Mouse (Mus musculus): Measurements from ENCODE around the gene Nfib.

Gene Nfib

DNA sequence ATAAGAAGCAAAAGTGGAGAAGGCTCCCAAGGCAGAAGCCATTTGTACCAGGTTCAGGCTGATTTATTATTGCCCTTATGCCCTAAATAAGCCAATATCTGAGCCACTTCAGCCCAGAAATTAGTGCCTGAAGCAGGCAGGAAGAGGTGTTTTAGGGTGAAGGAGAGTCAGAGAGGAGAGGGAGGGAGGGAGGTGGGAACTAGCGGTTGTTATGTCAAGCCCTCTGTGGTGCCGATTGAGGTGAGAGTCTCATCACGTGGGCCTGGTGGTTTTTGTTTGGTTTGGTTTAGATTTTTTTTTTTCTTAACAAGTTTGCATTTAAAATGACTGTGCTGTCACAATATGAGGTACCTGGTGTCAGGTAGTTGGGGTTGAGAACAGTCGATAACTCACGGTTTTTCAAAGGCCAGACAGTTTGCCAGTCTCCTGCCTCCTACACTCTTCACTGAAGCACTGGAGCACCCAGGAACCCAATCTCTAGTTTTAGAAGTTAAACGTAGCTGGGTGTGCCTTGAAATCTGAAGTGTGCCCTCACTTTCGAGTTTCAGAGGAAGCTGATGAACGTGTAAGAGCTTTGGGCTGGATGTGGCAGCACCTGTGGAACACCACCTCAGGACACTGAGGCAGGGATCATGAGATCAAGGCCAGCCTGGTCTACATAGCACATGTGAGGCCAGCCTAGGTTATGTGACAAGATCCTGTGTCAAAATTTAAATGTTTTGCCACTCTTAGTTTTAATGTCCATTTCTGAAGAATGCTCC, 81.1 kb downstream of the Nfib start:
- peak; percentile 2 for DNase-seq (ENCODE audit: low spot score)

DNA sequence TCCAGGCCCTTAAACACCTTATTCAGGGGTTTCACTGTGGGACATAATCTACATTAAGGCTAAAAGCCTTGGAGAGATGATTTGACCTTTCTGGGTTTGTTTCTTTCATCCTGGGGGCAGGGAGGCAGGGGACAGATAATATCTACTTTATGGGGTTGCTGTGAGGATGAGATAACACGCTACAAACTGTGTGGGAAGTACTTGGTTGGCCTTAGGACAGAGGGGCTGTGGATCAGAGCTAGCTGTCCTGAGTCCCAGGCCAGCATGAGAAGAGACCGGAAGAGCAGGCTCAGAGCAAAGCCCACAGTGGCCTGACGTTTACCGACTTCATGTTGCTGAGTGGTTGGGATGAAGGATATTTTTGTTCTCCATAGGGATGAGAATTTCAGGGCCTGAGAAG, 81.7 kb downstream of the Nfib start:
- DNase-seq (ENCODE audit: low spot score) = no peak

GRCm38 (mm10) chr4:82623081-82623538, 82.4 kb downstream of the Nfib start:
- no peak for DNase-seq (ENCODE audit: low spot score)

DNA sequence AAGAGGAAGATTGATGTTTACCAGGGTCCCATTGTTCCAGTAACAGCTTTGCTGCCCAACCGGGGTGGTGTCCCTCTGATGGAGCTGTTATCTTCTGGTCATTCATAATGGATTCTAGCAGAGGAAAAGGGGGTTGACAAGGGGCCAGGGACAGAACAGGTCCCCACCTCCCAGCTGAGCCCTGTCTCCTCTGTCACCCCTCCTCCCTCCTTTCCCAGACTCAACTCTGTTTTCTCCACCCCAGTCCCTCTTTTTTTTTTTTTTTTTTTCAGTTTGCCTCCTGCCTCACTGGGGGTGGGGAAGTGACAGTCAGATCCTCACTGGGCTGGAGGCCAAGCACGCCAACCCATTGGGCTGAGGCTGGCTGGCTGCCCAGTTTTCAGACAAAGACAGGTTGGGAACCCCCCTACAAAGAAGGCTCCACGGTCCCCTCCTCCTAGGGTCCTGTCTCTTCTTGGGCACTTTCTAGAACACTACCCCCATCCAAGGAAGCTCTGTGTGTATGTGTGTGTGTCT, 83.2 kb downstream of the Nfib start:
- no peak for DNase-seq (ENCODE audit: low spot score)

DNA sequence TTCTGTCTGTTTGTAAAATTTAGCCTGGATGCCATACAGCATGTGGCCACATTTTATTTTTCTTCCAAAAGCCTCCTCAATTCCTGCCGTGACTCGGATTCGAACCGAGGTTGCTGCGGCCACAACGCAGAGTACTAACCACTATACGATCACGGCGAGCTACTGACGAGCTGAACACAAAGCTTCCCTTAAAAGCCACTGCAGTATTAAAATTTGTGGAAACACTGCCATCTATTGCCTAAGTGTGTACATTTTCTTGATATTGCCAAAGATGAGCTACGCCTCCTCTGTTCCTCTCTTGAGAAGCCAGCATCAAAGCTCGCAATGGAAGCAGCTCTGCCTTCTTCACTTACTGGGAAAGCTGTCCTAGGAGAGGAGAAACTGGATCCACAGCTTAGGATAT, 86.0 kb downstream of the Nfib start:
- no peak for DNase-seq (ENCODE audit: low spot score)

DNA sequence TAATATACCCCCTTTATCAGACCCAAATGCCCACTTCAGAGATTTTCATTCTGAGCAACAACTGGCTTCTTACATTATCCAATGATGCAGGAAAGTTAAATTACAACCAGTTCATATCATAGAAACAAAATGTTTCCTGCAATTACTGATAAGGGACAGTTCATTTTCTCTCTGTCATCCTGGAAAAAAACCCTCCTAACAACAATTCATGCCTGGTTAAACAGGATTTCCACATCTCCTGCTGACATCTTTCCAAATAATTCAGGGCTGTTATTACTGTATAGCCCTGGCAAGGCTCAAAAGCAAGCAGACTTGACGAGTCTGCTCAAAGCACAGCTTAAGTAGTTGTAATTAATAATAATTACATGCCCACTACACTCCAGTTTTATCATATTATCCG, 86.5 kb downstream of the Nfib start:
- no peak for DNase-seq (ENCODE audit: low spot score)

DNA sequence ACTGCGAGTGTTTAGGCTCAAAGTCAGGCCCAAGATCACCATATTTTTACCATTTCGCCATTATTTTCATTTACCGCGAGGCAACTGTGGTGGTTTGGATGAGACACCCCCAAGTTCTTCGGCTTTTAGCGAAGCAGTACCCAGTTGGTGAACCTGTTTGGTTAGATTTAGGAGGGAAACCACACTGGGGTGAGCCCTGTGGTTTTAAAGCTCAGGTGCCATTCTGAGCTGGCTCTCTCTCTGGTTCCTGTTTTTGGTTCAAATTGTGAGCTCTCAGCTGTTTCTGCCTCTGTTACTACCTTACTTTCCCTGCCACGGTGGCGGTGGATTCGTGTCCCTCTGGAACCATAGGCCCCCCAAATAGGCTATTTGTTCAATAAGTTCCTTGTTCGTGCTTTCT, 88.3 kb downstream of the Nfib start:
- no peak for DNase-seq (ENCODE audit: low spot score)

GRCm38 (mm10) chr4:82615712-82616111, 89.8 kb downstream of the Nfib start:
- DNase-seq (ENCODE audit: low spot score) = no peak

DNA sequence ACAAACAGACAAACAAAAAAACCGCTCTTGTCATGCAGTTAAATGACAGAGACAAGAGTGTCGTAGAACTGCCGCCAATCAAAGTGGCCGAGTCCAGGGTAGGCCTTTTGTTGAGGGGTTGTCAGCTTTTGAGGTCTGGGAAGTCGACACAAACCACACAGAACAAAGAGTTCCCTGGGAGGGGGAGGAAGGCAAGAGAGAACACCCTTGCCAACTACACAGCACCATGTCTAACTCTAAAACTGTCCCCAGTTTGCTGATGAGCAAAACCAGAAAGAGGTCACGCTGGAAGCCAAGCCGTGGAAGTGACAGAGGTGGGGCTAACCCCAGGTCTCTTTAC, 91.1 kb downstream of the Nfib start:
- DNase-seq (ENCODE audit: low spot score) = no peak

DNA sequence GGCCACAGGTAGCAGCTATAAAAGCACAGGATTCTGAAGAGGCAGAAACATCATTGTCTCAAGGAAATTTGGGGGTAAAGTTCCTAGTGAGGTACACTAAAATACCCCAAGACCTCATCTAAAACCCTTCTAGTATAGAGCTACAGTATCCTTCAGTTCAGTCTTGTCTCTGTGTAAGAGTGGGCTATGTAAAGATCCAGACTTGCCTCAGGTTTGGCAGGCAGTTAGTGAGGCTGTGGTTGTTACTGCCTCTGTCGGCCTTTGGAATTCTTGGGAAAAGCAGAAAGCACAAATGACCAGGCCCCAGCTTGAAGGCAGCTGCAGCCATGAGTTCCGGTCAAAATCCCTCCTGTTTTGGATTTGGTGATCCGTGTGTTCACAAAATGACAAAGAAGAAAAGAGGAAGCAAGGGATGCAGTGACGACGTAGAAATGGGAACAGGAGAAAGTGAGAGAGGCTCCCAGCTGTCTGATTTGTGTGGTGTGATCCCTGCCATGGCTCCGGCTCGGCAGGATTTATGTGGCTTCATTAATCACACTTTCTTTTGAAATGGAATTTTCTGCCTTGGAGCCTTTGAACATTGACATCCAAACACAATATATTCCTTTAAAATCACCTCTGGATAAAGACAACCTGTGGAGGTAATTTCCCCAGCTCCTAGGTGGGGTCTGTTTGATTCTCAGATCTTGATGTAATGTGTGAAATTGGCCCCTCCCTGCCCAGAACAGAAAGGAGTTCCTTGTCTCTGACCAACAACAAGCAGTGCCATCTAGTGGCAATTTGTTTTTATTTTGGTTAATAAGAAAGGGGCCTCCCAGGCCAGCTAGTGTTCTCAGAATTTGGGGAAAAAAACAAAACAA, 91.7 kb downstream of the Nfib start:
- no peak for DNase-seq (ENCODE audit: low spot score)

- DNase-seq (ENCODE audit: low spot score) = no peak
Observed at GRCm38 (mm10) chr4:82609676-82610075, 95.9 kb downstream of the Nfib start.

DNA sequence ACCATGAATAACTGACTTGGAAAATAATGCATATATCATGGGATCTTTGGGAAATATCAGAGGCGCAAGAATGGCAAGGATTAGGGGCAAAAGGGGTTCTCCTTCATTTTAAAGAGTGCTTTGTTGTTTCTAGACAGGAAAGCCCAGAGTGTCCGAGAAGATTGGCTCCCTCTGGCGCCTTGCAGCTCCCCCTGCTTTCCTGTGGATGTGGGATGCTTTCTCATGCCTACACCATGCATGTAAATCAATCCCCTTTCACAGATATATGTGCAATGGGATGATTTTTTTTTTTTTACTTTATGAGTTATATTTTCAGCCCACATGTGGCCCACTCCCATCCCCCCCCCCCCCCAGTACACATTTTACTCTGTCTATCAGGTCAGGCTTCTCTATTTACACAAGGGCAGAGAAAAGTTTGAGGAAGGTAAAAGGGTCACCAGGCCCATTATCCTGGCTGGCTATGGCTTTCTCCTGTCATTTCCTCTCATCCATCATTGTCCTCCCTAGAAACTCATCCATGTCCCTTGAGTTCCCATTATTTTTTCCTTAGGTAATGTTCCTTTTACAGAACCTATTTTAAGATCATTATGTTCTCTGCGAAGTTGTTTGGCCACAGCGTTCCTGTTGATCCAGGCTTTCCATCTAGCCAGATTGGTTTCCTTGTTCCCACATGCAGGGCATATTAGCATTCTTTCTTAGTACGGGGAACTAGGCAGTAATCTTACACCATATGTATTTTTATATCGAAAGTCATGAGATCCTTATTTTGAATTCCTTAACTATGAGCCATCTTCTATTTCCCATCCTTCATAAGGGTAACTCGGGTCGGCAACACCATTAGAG, 96.6 kb downstream of the Nfib start:
- DNase-seq (ENCODE audit: low spot score) = no peak

DNA sequence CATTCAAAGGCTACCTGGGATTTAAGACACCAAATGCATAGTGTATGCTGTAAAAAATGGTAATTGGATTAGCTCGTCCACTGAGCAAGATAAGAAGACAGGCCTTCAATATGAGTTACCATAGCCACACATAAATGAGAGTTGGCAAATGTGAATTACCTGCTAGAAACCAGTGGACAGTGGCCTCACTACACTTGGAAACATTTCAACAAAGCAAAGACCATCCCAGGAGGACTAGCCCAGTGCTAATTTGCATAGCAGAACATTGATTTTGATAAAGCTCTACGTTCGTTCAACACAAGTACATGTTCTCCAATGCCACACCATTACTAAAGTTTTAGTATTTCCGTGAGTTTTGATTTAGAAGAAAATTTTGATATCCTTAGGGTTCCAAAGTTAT, 98.3 kb downstream of the Nfib start:
- no peak for DNase-seq (ENCODE audit: low spot score)

DNA sequence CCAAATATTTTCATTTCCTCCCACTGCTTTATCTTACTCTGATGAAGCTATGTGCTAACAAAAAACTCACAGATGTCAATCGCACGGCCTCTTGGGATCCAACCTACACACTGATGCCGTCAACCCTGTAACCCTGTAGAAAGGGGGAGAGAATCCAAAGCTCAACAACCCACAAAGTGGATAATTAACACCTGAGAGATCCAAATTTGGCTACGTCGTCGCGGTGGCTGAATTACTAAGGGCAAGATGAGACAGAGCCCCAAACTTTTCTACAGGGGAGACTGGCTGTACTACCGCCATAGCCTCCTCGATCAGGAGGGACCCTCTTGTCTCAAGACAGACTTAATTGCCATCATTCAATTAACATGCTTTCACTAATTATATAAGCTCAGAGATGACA, 99.2 kb downstream of the Nfib start:
- DNase-seq (ENCODE audit: low spot score) = no peak

- no peak for DNase-seq (ENCODE audit: low spot score)
Observed at GRCm38 (mm10) chr4:82605034-82605784, 100.3 kb downstream of the Nfib start.

DNA sequence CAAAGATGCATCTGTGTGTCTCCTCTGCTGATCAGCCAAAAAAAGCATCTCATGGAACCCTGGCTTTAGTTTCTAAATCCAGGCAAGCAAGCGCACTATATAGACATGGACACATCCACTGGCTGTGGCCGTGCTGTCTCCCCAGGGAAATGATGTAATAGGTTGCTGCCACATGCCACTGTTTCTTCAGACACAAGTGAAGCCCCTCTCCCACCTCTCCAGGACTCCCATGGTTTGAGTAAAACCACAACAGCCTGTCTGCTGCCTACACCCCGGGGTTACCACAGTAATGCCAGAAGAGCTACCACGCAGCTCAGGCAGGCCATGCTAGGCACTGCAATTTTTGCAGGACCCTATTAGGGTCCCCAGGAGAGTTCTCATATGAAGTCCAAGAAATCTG, 101.0 kb downstream of the Nfib start:
- no peak for DNase-seq (ENCODE audit: low spot score)

GRCm38 (mm10) chr4:82600636-82601035, 104.9 kb downstream of the Nfib start:
- DNase-seq (ENCODE audit: low spot score) = no peak

DNA sequence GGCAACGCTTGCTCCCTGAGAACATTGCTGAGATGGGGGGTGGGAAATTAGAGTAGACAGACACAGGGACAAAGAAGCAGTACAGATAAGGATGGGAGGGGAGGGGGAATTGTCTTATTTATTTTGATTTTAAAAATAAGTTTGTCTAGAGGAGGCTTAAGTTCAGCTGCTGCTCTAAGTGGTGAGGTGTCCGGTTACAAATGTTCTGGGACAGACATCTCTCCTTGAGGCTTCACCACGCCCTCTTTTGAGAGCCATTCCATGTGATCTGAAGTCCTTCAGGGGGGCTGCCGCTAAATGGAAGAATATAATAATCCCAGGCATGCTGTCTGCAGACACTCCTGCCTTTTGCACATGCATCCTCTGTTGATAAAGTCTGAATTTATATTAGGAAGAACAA, 107.1 kb downstream of the Nfib start:
- no peak for DNase-seq (ENCODE audit: low spot score)

- DNase-seq (ENCODE audit: low spot score) = no peak
Observed at GRCm38 (mm10) chr4:82593681-82594666, 111.6 kb downstream of the Nfib start.
